8 mouse cellular contexts compared by ENCODE assay signal in the genomic region with DNA sequence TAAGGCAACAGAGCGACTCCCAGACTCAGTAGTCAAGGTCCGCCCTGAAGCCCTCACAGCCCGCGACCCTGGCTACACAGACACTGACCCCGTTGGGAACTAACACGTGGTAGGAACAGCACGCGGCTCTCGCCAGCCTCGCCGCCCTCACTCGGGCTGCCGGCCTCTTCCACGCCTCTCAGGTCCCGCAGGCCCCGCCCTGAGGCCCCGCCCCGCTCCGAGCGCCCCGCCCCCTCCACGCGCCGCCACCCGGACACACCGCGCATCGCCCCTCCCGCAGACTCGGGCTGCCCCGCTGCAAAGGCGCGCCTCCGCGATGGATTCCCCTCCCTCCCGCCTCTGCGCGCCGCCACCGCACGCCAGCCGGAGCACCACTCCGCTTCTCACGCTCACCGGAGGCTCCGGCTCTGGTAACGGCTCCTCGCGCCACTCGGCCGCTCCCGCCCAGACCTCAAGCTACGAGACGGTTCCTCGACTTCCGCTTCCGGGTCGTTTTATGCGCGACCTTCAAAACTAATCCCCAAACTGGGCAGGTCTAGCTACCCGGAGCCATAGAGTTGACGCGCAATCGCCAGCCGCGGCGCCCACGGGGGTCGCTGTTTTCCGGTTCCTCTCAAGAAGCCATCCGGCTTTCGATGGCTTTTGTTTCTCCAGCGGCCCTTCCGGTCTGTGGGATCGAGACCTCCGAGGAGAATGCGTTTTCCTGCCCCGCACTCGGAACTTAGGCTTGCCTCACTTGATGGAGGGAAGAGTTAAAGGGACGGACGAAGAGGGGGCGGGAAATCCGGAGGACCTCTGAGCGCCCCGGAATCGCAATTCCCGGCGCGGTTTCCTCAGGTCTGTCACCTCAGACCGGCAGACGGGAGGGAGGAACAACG. TPM values are rescaled to one million over a fixed set of nuclear protein-coding genes. Genes with fewer than 3 reads are reported as not detected.
DNase-seq lines count a peak whose midpoint lies in the region; ATAC-seq lines count a peak whose summit lies in the region.

A gene (plus strand): TSS at position 567 of the 878 bp plus-strand sequence.

- peak within 1 kb of the TSS; percentile 92 for H3K9ac ChIP-seq in lung, embryonic 16.5 days (ENCODE audit: low read length)

- H3K27ac ChIP-seq in lung, embryonic 16.5 days (ENCODE audit: low read length): peak within 1 kb of the TSS; percentile 97

- peaks cover 14% of the 10 kb centered on the region for H3K4me1 ChIP-seq in lung, embryonic 16.5 days (replicated peaks; ENCODE audit: control insufficient read depth, insufficient read depth, low read length)

- H3K9me3 ChIP-seq in lung, embryonic 16.5 days (ENCODE audit: control insufficient read depth, low read length): no peaks in the 10 kb centered on the region

- peak within 1 kb of the TSS; percentile 92 for H3K4me3 ChIP-seq in lung, embryonic 16.5 days (ENCODE audit: low read length)

- H3K27me3 ChIP-seq in lung, embryonic 16.5 days (ENCODE audit: control insufficient read depth, insufficient read depth, low read depth, low read length): no peaks in the 10 kb centered on the region

- peak; percentile 83 for ATAC-seq in hematopoietic stem cell, adult 5-6 weeks (replicated peaks in 1 of 2; ENCODE audit: insufficient read depth in 1 of 2, low FRiP score in 2 of 2, low TSS enrichment in 1 of 2, low read depth in 1 of 2, poor library complexity in 2 of 2, severe bottlenecking in 2 of 2)
- peak; percentile 97 for ATAC-seq in lung, embryonic 16.5 days (ENCODE audit: low read depth)

- peaks cover 35% of the 10 kb centered on the region for H3K36me3 ChIP-seq in lung, embryonic 16.5 days (ENCODE audit: control insufficient read depth, insufficient read depth, low read length)

- H3K4me2 ChIP-seq in lung, embryonic 16.5 days (ENCODE audit: low read depth, low read length): peak within 1 kb of the TSS; percentile 87

- peak; percentile 94 for DNase-seq in MEL-GATA-1-ER (ENCODE audit: extremely low read depth, low read depth)
- DNase-seq in cerebellum, adult 8-10 months: peak; percentile 97
- peak; percentile 97 for DNase-seq in forelimb bud, embryonic 11.5 days (ENCODE audit: low read depth, low spot score)
- DNase-seq in layer of hippocampus, adult 9-10 months (ENCODE audit: low spot score): peak; percentile 98
- DNase-seq in ovary, postnatal 10 days (ENCODE audit: low spot score): peak; percentile 97
- peak; percentile 91 to 92 for DNase-seq in thymus, postnatal 10 days (ENCODE audit: low spot score in 2 of 2)

- under 1% methylated on average over 71 of the region's 92 CpGs for WGBS in lung, embryonic 16.5 days

RNA-seq across cellular contexts. Expression of the gene that starts here (rescaled TPM):
- 38.1 and 49.7 TPM in 2 replicates for total RNA-seq in hematopoietic stem cell, adult 5-6 weeks (2017)
- polyA plus RNA-seq in lung, embryonic 16.5 days (2015; fragmentation: Nextera tagmentation; extraction: Ambion mirVana): 49.4 and 50.1 TPM in 2 replicates

Comparison
In these comparisons a context has a peak if more than half of its experiments do, and no peak if none do; other contexts are left out.
1. Peak in every context shown above with its lines: DNase-seq, ATAC-seq, H3K4me3 ChIP-seq and H3K27ac ChIP-seq.